Mouse (Mus musculus) limb, embryonic 11.5 days (tissue): ENCODE measurements at regions not wholly inside any gene's neighbourhood (a gene's known extent, or its start where the extent isn't known, plus 50 kb on each side); places are given as distances from the start of the nearest gene placed in this dataset.

ENCODE experiments used
- ATAC-seq: fragments of 200-750 bp; cut with Nextera tagmentation; 2 replicates; pipeline ENCODE4 v1.8.0; 2017; ENCODE audit warnings: low read depth; ENCODE audit not compliant: insufficient number of reproducible peaks, low FRiP score, low TSS enrichment
- DNase-seq: peaks from one replicate; pipeline ENCODE4 v3.0.0-alpha.2; 2015; ENCODE audit warnings: low spot score
- H3K27ac ChIP-seq: fragments of 300-500 bp; sonication (generic); replicated peaks from 2 replicates; pipeline ENCODE4 v1.5.1; 2014; ENCODE audit warnings: low read depth, mild to moderate bottlenecking, low read length
- H3K27me3 ChIP-seq: fragments of 300-500 bp; sonication (generic); 2 replicates; pipeline ENCODE4 v1.6.1; 2014; ENCODE audit warnings: mild to moderate bottlenecking, low read length, mixed read lengths; ENCODE audit not compliant: control insufficient read depth, insufficient read depth
- H3K36me3 ChIP-seq: fragments of 300-500 bp; sonication (generic); 2 replicates; pipeline ENCODE4 v1.6.1; 2014; ENCODE audit warnings: mild to moderate bottlenecking, low read length, moderate library complexity, mixed read lengths; ENCODE audit not compliant: control insufficient read depth, insufficient read depth
- H3K4me1 ChIP-seq: fragments of 300-500 bp; sonication (generic); 2 replicates; pipeline ENCODE4 v1.6.1; 2014; ENCODE audit warnings: low read length, mixed read lengths; ENCODE audit not compliant: control insufficient read depth, insufficient read depth
- H3K4me2 ChIP-seq: fragments of 300-500 bp; sonication (generic); 2 replicates; pipeline ENCODE4 v1.6.1; 2014; ENCODE audit warnings: low read depth, mild to moderate bottlenecking, moderate library complexity; ENCODE audit not compliant: severe bottlenecking
- H3K4me3 ChIP-seq: fragments of 300-500 bp; sonication (generic); 2 replicates; pipeline ENCODE4 v1.5.1; 2014; ENCODE audit warnings: low read depth, low read length
- H3K9ac ChIP-seq: fragments of 300-500 bp; sonication (generic); 2 replicates; pipeline ENCODE4 v1.6.1; 2014; ENCODE audit warnings: mild to moderate bottlenecking, low read length
- H3K9me3 ChIP-seq: fragments of 300-500 bp; sonication (generic); 2 replicates; pipeline ENCODE4 v1.6.1; 2016; ENCODE audit warnings: low read length; ENCODE audit not compliant: control insufficient read depth
- WGBS: fragments of 180-500 bp; shearing (Covaris S2); extraction: QIAGEN DNeasy Blood & Tissue Kit; methylation state at CpG from one replicate; pipeline ENCODE4 v1.1.7; 2014; 5-methylcytosine and 5-hydroxymethylcytosine counted together

DNA sequence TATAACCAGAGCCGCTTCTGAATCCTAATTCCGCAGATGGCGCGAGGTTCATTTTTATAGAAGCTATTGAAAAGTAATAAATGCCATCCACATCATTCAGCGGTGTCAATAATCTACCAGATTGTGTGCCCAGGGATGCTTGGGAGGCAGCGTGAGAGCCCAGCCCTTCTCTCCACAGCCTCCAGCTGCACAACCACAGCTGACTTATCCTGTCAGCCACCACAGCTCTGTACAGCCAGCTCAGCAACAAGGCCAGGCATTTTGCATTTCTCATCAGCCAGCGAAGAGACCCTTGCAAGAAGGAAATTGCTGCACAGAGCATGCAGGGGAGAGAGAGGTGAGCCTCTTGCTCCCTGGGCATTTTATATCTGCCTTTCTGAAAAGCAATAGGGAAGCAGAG lies 292.8 kb upstream of the Kif2a start:
- H3K9ac ChIP-seq, result no peak overlapping the region
- WGBS, result 88% methylated on average over 7 of the region's 7 CpGs
- ATAC-seq, result no peak
- no peak overlapping the region for H3K4me3 ChIP-seq
- no peaks in the 10 kb centered on the region for H3K27me3 ChIP-seq
- H3K27ac ChIP-seq, result no peak overlapping the region
- no peak for DNase-seq
- H3K4me2 ChIP-seq, result no peak overlapping the region
- no peaks in the 10 kb centered on the region for H3K36me3 ChIP-seq
- no peaks in the 10 kb centered on the region for H3K4me1 ChIP-seq
- H3K9me3 ChIP-seq, result no peaks in the 10 kb centered on the region

DNA sequence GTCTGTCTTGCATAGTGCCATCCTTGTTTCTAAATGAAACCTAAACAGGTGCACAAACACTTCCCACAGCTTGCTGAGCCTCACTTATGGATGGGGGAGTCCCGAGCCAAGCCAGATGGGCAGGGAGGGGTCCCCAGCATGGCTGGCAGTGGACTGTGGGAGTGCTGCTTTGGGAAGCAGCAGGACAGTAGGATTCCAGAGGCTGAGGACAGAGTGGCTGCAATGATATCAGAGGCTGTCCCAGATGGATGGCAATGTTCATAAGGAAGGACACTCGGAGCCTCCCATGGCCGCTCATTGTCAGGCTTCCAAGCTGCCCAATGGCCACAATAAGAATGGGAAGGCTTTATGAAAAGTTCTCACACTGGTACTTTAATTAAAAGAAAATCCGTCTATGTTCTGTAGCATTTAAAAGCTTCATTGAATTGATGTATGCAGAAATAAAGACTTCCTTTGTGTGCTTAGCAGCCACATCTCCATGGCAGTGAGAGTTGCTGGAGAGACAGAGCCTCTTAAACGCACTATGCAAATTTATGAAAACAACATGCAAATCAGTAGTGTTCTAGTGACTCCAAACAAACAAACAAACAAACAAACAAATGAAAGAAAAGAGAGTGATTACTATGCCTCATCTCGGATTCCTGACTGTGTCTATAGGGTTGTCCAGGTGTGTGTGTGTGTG lies 287.2 kb upstream of the Kif2a start:
- Histone ChIP-seq H3K4me1 (no peaks in the 10 kb centered on the region), H3K9me3 (no peaks in the 10 kb centered on the region), H3K27ac (no peak overlapping the region), H3K36me3 (no peaks in the 10 kb centered on the region), H3K4me3 (no peak overlapping the region), H3K4me2 (no peak overlapping the region), H3K27me3 (no peaks in the 10 kb centered on the region), H3K9ac (no peak overlapping the region)
- WGBS, result 84% methylated on average over 6 of the region's 6 CpGs
- DNase-seq (no peak), ATAC-seq (no peak)

DNA sequence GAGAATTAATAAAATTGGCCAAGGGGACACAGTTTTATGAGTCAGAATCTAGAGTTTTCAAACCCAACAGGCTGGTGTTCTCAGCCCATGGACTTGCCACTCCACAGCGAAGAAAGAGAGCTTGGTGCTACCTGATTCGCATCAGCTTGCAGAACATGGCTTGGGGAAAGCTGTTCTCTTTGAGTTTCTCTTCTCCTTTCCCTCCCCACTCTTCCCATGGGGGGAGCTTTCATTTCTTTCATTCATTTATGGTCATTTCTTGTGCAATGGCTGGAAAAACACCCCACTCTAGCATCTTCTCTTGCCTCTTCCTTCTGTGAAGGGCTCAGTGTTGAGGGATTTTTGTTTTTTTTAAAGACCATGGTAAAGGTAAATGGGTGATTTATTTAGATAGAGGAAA lies 286.5 kb upstream of the Kif2a start:
- no peak for ATAC-seq
- H3K4me1 ChIP-seq, result no peaks in the 10 kb centered on the region
- H3K4me2 ChIP-seq, result no peak overlapping the region
- H3K9ac ChIP-seq, result no peak overlapping the region
- WGBS, result 93% methylated on average over 2 of the region's 2 CpGs
- no peak overlapping the region for H3K27ac ChIP-seq
- H3K4me3 ChIP-seq, result no peak overlapping the region
- H3K27me3 ChIP-seq, result no peaks in the 10 kb centered on the region
- DNase-seq, result no peak
- no peaks in the 10 kb centered on the region for H3K36me3 ChIP-seq
- no peaks in the 10 kb centered on the region for H3K9me3 ChIP-seq

DNA sequence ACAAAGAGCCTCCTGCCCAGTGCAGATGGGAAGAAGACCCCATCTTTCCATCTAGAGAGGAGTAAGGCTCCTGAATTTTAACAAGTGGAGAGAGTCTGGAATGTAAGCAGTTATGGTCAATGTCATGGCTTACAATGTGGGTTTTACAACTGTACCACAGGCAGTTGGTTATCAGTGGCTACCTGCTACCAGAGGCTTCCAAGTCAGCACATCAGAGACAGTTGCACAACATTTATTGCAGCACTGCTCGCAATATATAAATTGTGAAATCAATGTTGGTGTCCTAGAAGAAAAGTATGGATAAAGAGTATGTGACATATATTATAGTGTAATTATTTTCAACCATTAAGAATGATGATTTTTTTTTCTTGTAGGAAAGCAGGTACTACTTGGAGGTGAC lies 285.0 kb upstream of the Kif2a start:
- no peak for DNase-seq
- H3K9me3 ChIP-seq, result no peaks in the 10 kb centered on the region
- no peak overlapping the region for H3K4me3 ChIP-seq
- H3K27me3 ChIP-seq, result no peaks in the 10 kb centered on the region
- H3K4me1 ChIP-seq, result no peaks in the 10 kb centered on the region
- H3K9ac ChIP-seq, result no peak overlapping the region
- H3K27ac ChIP-seq, result no peak overlapping the region
- 90% methylated on average over 1 of the region's 1 CpGs for WGBS
- H3K4me2 ChIP-seq, result no peak overlapping the region
- no peak for ATAC-seq
- no peaks in the 10 kb centered on the region for H3K36me3 ChIP-seq

DNA sequence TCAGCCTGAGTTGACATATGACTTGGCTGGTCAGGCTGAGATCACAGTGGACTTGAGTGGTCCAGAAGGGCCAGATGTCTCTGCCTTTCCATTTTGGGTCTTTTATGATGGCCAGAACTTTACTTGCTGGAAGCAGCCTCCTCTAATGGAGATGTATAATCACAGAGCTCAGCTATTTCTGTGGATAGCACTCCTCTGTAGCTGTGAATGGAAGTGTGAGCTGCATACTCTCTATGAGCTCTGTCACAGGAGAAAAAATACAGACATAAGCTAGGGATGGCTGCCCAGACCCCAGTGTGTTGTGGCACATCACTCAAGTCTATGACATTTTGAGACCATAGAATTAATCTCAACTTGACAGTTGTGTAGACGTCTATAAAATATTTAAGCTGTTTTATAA lies 284.3 kb upstream of the Kif2a start:
- ATAC-seq (no peak), DNase-seq (no peak)
- no peak overlapping the region for H3K9ac ChIP-seq
- no peak overlapping the region for H3K4me2 ChIP-seq
- no peaks in the 10 kb centered on the region for H3K4me1 ChIP-seq
- H3K27me3 ChIP-seq, result no peaks in the 10 kb centered on the region
- no peak overlapping the region for H3K4me3 ChIP-seq
- 92% methylated on average over 1 of the region's 1 CpGs for WGBS
- H3K9me3 ChIP-seq, result no peaks in the 10 kb centered on the region
- no peak overlapping the region for H3K27ac ChIP-seq
- H3K36me3 ChIP-seq, result no peaks in the 10 kb centered on the region

DNA sequence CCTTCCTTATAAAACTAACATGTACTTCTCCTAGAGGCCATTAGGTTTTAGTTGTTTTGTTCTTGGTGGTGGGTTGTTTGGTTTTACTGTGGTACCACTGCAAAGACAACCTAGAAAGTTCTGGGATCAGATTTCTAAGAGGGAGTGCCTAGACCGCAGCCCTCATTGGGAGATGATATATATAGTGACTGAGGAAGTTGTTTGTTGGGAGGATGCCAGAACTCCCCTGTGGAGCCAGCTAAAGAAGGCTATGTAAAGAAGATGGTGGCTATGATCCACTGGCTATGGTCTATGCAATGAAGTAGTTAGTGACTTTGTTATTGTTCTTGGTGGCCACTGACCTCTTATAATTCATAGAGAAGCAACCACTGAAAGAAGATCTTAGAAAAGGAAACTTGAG lies 283.8 kb upstream of the Kif2a start:
- DNase-seq, result no peak

DNA sequence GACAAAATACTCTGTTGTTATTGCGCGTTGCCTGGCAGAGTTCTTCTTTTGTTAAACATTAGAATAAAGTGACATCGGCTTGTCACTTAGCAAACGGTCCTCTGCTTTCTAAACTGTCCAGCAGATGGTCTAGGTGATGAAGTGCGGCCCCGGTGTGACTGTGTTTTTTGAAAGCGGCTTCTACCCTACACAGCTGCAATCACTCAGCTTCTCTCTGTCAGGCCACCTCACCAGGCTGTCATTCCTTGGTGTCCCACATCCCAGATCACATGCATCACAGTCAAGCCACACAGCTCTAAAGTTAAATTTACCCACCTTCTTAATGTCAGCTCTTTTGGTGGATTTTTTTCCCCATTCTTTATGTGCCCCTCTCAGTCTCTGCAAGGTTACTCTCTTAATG lies 282.0 kb upstream of the Kif2a start:
- Histone ChIP-seq H3K27me3 (no peaks in the 10 kb centered on the region), H3K4me1 (no peaks in the 10 kb centered on the region), H3K27ac (no peak overlapping the region), H3K4me3 (no peak overlapping the region), H3K9me3 (no peaks in the 10 kb centered on the region), H3K9ac (no peak overlapping the region), H3K36me3 (no peaks in the 10 kb centered on the region), H3K4me2 (no peak overlapping the region)
- WGBS, result 71% methylated on average over 7 of the region's 7 CpGs
- ATAC-seq (no peak), DNase-seq (no peak)

More for the DNA sequence above, 283.8 kb upstream of the Kif2a start:
- 63% methylated on average over 1 of the region's 1 CpGs for WGBS
- Histone ChIP-seq H3K4me2 (no peak overlapping the region), H3K9ac (no peak overlapping the region), H3K27me3 (no peaks in the 10 kb centered on the region), H3K36me3 (no peaks in the 10 kb centered on the region), H3K27ac (no peak overlapping the region), H3K9me3 (no peaks in the 10 kb centered on the region), H3K4me1 (no peaks in the 10 kb centered on the region), H3K4me3 (no peak overlapping the region)
- no peak for ATAC-seq

DNA sequence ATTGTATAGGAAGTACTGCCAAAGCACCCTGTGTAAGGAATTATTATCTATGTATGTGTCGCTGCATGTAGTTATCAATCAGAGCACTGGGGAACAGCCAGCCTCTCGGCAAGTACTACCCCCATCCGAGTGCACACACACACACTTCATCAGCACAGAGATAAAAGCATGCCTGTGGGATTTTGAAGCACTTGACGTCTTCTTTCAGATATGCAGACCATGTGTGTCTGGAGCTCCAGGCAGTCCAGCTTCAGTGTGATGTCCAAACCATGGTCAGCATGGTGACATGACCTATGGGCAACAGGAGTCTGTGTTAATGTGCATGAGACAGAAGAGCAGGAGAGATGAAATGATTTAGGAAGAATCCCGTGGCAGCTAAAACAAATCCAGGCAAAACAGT lies 281.4 kb upstream of the Kif2a start:
- Histone ChIP-seq H3K4me2 (no peak overlapping the region), H3K27ac (no peak overlapping the region), H3K27me3 (no peaks in the 10 kb centered on the region), H3K9me3 (no peaks in the 10 kb centered on the region), H3K9ac (no peak overlapping the region), H3K4me3 (no peak overlapping the region), H3K4me1 (no peaks in the 10 kb centered on the region), H3K36me3 (no peaks in the 10 kb centered on the region)
- 63% methylated on average over 5 of the region's 5 CpGs for WGBS
- ATAC-seq, result no peak
- DNase-seq, result no peak

DNA sequence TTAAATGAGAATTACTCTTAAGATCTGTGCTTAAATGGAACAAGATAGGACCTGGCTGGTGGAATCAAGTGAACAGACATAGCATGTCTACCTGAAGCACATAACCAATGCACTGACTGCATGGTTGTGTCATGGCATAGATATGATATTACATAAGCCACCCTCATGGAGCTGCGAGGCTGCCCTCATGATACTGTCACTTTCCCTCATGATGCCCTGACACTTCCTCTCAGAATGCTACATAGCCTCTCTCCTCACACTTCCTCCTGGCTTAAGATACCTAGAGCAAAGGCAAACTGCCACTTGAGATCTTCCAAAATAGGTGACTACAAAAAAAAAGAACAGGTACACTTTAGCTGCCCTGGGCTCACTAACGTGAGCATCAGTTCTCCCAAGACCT lies 278.9 kb upstream of the Kif2a start:
- no peak for DNase-seq
- H3K9me3 ChIP-seq, result no peaks in the 10 kb centered on the region
- H3K36me3 ChIP-seq, result no peaks in the 10 kb centered on the region
- no peaks in the 10 kb centered on the region for H3K4me1 ChIP-seq
- H3K27ac ChIP-seq, result no peak overlapping the region
- H3K27me3 ChIP-seq, result no peaks in the 10 kb centered on the region
- H3K4me3 ChIP-seq, result no peak overlapping the region
- 85% methylated on average over 2 of the region's 2 CpGs for WGBS
- ATAC-seq, result no peak
- H3K4me2 ChIP-seq, result no peak overlapping the region
- no peak overlapping the region for H3K9ac ChIP-seq
